Mouse (Mus musculus): ENCODE measurements around the gene Ptprn2. TPM values are rescaled to one million over a fixed set of nuclear protein-coding genes. Genes with fewer than 3 reads are reported as not detected.

Ptprn2 gene
- polyA plus RNA-seq, 1 experiment from 2014 or later, result 6.9 TPM

- no peaks in the 10 kb centered on the region for H3K9me3 ChIP-seq (ENCODE audit: control insufficient read depth, low read length)
- DNase-seq (ENCODE audit: low spot score) (peak; percentile 63), ATAC-seq (ENCODE audit: low FRiP score) (peak; percentile 89)
- no peaks in the 10 kb centered on the region for H3K36me3 ChIP-seq (ENCODE audit: control insufficient read depth, insufficient read depth, low read length)
- no peaks in the 10 kb centered on the region for H3K4me1 ChIP-seq (replicated peaks; ENCODE audit: control insufficient read depth, insufficient read depth, low read length)
- H3K4me3 ChIP-seq (ENCODE audit: low read depth, low read length), result no peak overlapping the region
- 31% methylated on average over 3 of the region's 3 CpGs for WGBS
- peak overlapping the region; percentile 54; the same call in 1 of the 2 replicates for H3K27ac ChIP-seq (ENCODE audit: low read depth, low read length)
- no peak overlapping the region for H3K4me2 ChIP-seq (replicated peaks; ENCODE audit: low read depth, low read length)
- no peak overlapping the region for H3K9ac ChIP-seq (ENCODE audit: low read depth, low read length)
- H3K27me3 ChIP-seq (ENCODE audit: control insufficient read depth, insufficient read depth, low read length), result no peaks in the 10 kb centered on the region
Measured at GRCm38 (mm10) chr12:117039411-117039810, 553.9 kb downstream of the Ptprn2 start.

DNA sequence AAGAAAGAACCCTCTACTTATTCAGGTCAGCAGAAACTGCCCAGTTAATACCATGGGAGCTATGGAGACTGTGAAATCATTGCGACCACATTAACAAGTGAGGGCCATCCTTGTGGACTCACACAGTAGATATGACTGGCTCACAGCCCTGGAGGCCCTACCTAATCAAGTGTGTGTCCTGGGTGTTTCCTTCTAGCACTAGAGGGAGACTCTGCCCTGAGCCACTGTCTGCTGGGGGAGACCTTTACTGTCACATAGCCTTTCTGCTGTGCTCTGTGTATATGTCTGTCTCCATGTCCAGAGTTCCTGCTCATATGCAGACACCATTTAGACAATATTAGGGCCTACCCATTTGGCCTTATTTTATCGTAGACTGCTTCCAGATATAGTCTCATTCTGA is 555.9 kb downstream of the Ptprn2 start:
- WGBS, result 96% methylated on average over 2 of the region's 2 CpGs
- DNase-seq (ENCODE audit: low spot score), result no peak
- H3K36me3 ChIP-seq (ENCODE audit: control insufficient read depth, insufficient read depth, low read length), result no peaks in the 10 kb centered on the region
- no peak overlapping the region for H3K4me2 ChIP-seq (replicated peaks; ENCODE audit: low read depth, low read length)
- no peak overlapping the region for H3K27ac ChIP-seq (ENCODE audit: low read depth, low read length)
- ATAC-seq (ENCODE audit: low FRiP score), result no peak
- no peak overlapping the region for H3K4me3 ChIP-seq (ENCODE audit: low read depth, low read length)
- no peaks in the 10 kb centered on the region for H3K9me3 ChIP-seq (ENCODE audit: control insufficient read depth, low read length)
- H3K4me1 ChIP-seq (replicated peaks; ENCODE audit: control insufficient read depth, insufficient read depth, low read length), result no peaks in the 10 kb centered on the region
- H3K27me3 ChIP-seq (ENCODE audit: control insufficient read depth, insufficient read depth, low read length), result no peaks in the 10 kb centered on the region
- H3K9ac ChIP-seq (ENCODE audit: low read depth, low read length), result no peak overlapping the region

GRCm38 (mm10) chr12:117042706-117043105 is 557.2 kb downstream of the Ptprn2 start:
- no peak for DNase-seq (ENCODE audit: low spot score)
- Histone ChIP-seq H3K27me3 (ENCODE audit: control insufficient read depth, insufficient read depth, low read length) (no peaks in the 10 kb centered on the region), H3K36me3 (ENCODE audit: control insufficient read depth, insufficient read depth, low read length) (no peaks in the 10 kb centered on the region), H3K4me3 (ENCODE audit: low read depth, low read length) (no peak overlapping the region), H3K27ac (ENCODE audit: low read depth, low read length) (no peak overlapping the region), H3K9ac (ENCODE audit: low read depth, low read length) (no peak overlapping the region), H3K9me3 (ENCODE audit: control insufficient read depth, low read length) (no peaks in the 10 kb centered on the region), H3K4me1 (replicated peaks; ENCODE audit: control insufficient read depth, insufficient read depth, low read length) (no peaks in the 10 kb centered on the region; the same call in 1 of the 2 replicates), H3K4me2 (replicated peaks; ENCODE audit: low read depth, low read length) (no peak overlapping the region)
- WGBS, result 82% methylated on average over 7 of the region's 7 CpGs
- ATAC-seq (ENCODE audit: low FRiP score), result no peak

DNA sequence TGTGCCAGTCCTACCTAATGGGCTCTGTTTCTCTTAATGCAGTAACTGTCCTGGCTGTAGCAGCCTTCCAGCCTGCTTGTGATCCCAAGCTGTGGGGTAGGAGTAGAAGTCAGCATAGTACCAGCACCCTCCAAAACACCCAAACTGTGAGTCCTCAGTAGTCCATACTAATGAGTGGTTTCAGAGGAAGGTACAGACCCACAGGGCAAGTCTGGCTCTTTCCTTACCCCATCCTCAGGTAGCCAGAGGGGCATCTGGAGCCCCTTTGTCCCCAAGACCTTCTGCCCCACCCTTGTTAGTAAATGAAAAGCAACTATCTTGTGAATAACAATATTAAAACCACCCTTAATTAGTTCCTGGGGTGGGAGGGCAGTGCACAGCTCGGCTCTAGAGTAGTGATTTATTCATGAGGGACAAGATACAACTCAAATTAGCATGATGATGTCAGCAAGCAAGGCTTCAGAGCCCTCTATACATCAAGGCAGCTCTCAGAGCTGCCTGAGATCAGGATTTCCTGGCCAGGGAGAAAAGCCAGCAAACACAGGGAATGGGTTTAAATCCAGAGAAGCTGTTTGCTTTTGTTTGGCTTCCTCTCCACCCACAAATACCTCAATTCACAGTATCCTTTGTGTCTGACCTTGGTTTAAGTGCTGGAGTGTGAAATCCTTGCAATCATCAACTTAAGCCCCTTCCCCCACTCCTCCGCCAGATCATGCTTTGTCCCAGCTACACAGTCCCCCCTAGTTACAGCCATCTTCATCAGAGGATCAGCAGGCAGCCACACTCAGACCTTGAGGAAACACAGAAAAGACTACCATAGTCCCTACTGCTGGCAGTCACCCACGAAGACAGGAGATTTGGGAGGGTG is 562.1 kb downstream of the Ptprn2 start:
- H3K4me1 ChIP-seq (replicated peaks; ENCODE audit: control insufficient read depth, insufficient read depth, low read length), result no peaks in the 10 kb centered on the region; the same call in 1 of the 2 replicates
- peak; percentile 47 for DNase-seq (ENCODE audit: low spot score)
- H3K27ac ChIP-seq (ENCODE audit: low read depth, low read length), result peak overlapping the region; percentile 60
- H3K9me3 ChIP-seq (ENCODE audit: control insufficient read depth, low read length), result no peaks in the 10 kb centered on the region
- 10% methylated on average over 3 of the region's 3 CpGs for WGBS
- H3K9ac ChIP-seq (ENCODE audit: low read depth, low read length), result peak overlapping the region; percentile 37; the same call in 1 of the 2 replicates
- no peak overlapping the region for H3K4me3 ChIP-seq (ENCODE audit: low read depth, low read length)
- no peaks in the 10 kb centered on the region for H3K27me3 ChIP-seq (ENCODE audit: control insufficient read depth, insufficient read depth, low read length)
- ATAC-seq (ENCODE audit: low FRiP score), result peak; percentile 85
- H3K36me3 ChIP-seq (ENCODE audit: control insufficient read depth, insufficient read depth, low read length), result no peaks in the 10 kb centered on the region
- no peak overlapping the region for H3K4me2 ChIP-seq (replicated peaks; ENCODE audit: low read depth, low read length)

- H3K9ac ChIP-seq (ENCODE audit: low read depth, low read length), result no peak overlapping the region
- no peak for ATAC-seq (ENCODE audit: low FRiP score)
- H3K4me1 ChIP-seq (replicated peaks; ENCODE audit: control insufficient read depth, insufficient read depth, low read length), result peaks cover 7% of the 10 kb centered on the region
- H3K4me2 ChIP-seq (replicated peaks; ENCODE audit: low read depth, low read length), result no peak overlapping the region
- 83% methylated on average over 10 of the region's 10 CpGs for WGBS
- no peak for DNase-seq (ENCODE audit: low spot score)
- no peaks in the 10 kb centered on the region for H3K27me3 ChIP-seq (ENCODE audit: control insufficient read depth, insufficient read depth, low read length)
- H3K36me3 ChIP-seq (ENCODE audit: control insufficient read depth, insufficient read depth, low read length), result no peaks in the 10 kb centered on the region
- H3K9me3 ChIP-seq (ENCODE audit: control insufficient read depth, low read length), result no peaks in the 10 kb centered on the region
- H3K27ac ChIP-seq (ENCODE audit: low read depth, low read length), result no peak overlapping the region
- no peak overlapping the region for H3K4me3 ChIP-seq (ENCODE audit: low read depth, low read length)
Measured at GRCm38 (mm10) chr12:117049829-117050228, 564.3 kb downstream of the Ptprn2 start.

- no peaks in the 10 kb centered on the region for H3K9me3 ChIP-seq (ENCODE audit: control insufficient read depth, low read length)
- no peak for DNase-seq (ENCODE audit: low spot score)
- H3K9ac ChIP-seq (ENCODE audit: low read depth, low read length), result peak overlapping the region; percentile 46
- peaks cover 13% of the 10 kb centered on the region for H3K4me1 ChIP-seq (replicated peaks; ENCODE audit: control insufficient read depth, insufficient read depth, low read length)
- H3K4me2 ChIP-seq (replicated peaks; ENCODE audit: low read depth, low read length), result peak overlapping the region; percentile 28
- H3K27me3 ChIP-seq (ENCODE audit: control insufficient read depth, insufficient read depth, low read length), result no peaks in the 10 kb centered on the region
- H3K4me3 ChIP-seq (ENCODE audit: low read depth, low read length), result no peak overlapping the region
- ATAC-seq (ENCODE audit: low FRiP score), result peak; percentile 12
- 65% methylated on average over 9 of the region's 9 CpGs for WGBS
- no peaks in the 10 kb centered on the region for H3K36me3 ChIP-seq (ENCODE audit: control insufficient read depth, insufficient read depth, low read length)
- H3K27ac ChIP-seq (ENCODE audit: low read depth, low read length), result peak overlapping the region; percentile 90
Measured at GRCm38 (mm10) chr12:117053223-117053850, 567.8 kb downstream of the Ptprn2 start.

DNA sequence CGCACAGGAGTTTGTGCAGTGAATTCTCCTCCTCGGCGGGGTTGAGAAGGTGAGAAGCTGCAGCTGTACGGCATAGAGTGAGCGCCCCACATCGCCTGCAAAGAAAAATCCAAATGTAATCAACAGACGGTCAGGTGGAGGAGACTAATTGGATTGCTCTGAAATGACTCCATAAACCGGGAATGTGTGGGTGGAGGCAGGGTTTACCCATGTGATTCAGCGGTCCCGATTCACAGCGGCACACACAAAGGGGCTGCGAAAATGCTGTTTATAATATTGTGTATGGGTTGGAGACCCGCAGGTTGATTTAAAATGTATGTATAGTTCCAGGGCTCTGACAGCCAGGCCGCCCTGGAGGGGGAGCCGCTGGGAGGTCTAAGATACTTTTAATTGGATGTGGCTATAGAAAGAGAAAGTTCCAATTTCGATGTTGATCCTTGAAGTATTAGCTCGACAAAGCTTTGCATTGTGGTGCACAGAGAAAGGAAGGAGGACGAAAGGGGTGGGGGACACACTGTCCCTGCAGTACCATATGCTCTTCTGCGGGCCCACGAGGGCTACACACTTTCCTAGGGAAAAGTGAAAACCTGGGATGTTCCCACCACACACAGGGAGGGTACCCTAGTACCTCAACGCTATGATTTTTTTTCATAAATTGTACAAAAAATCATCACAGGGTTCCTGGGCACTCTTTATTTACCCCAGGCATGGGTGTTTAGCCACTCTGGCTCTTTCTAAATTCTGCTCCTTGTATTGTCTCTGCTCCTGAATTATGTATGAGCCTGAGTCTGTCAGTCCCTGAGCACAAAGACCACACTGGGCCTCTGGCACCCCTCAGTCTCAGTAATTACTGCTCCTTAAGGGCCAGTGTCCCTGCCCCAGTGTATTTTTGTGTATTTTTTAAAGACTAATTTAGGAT is 568.6 kb downstream of the Ptprn2 start:
- H3K27ac ChIP-seq (ENCODE audit: low read depth, low read length), result peak overlapping the region; percentile 90
- no peaks in the 10 kb centered on the region for H3K9me3 ChIP-seq (ENCODE audit: control insufficient read depth, low read length)
- no peak overlapping the region for H3K4me3 ChIP-seq (ENCODE audit: low read depth, low read length)
- H3K9ac ChIP-seq (ENCODE audit: low read depth, low read length), result peak overlapping the region; percentile 46
- no peaks in the 10 kb centered on the region for H3K27me3 ChIP-seq (ENCODE audit: control insufficient read depth, insufficient read depth, low read length)
- DNase-seq (ENCODE audit: low spot score) (peak; percentile 64), ATAC-seq (ENCODE audit: low FRiP score) (peak; percentile 90)
- 22% methylated on average over 21 of the region's 21 CpGs for WGBS
- H3K4me1 ChIP-seq (replicated peaks; ENCODE audit: control insufficient read depth, insufficient read depth, low read length), result peaks cover 13% of the 10 kb centered on the region
- H3K36me3 ChIP-seq (ENCODE audit: control insufficient read depth, insufficient read depth, low read length), result no peaks in the 10 kb centered on the region
- peak overlapping the region; percentile 28 for H3K4me2 ChIP-seq (replicated peaks; ENCODE audit: low read depth, low read length)

DNA sequence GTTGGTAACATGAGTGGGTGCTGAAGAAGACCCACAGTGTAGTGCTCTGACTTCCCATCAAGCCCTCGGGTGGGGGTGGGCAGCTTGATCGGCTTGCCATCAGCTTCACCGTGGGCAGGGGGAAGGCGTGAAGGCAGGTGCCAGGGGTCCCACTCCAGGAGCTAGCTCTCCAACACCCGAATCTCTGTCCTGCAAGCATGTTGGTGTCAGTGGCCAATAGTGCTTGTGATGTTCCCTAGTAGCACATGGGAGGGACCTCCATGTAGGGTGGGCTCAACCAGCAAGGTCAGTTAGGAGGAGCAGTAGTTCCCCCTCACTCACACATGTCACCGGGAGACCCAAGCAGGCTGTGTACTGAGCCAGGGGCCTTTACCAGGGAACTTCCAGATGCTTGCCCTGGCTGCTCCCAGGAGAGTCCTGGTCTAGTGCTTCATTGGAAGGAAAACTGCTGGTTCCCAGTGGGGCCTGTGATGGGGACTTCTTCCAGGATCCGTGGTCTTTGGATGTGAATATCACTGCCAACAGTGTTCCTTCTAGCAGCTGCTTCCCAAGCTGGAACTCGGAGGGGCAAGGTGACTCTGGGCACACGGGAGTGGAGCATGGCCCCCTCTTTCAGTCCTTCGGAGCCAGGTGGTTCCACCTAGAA is 569.5 kb downstream of the Ptprn2 start:
- Histone ChIP-seq H3K9me3 (ENCODE audit: control insufficient read depth, low read length) (no peaks in the 10 kb centered on the region), H3K27ac (ENCODE audit: low read depth, low read length) (peak overlapping the region; percentile 90), H3K27me3 (ENCODE audit: control insufficient read depth, insufficient read depth, low read length) (no peaks in the 10 kb centered on the region), H3K9ac (ENCODE audit: low read depth, low read length) (no peak overlapping the region), H3K4me3 (ENCODE audit: low read depth, low read length) (no peak overlapping the region), H3K4me1 (replicated peaks; ENCODE audit: control insufficient read depth, insufficient read depth, low read length) (peaks cover 13% of the 10 kb centered on the region), H3K36me3 (ENCODE audit: control insufficient read depth, insufficient read depth, low read length) (no peaks in the 10 kb centered on the region), H3K4me2 (replicated peaks; ENCODE audit: low read depth, low read length) (no peak overlapping the region)
- WGBS, result 68% methylated on average over 10 of the region's 10 CpGs
- peak; percentile 42 for DNase-seq (ENCODE audit: low spot score)
- peak; percentile 49; the same call in 1 of the 2 replicates for ATAC-seq (ENCODE audit: low FRiP score)

Data from hindbrain, embryonic 11.5 days (tissue).